ENCODE assay signal across 9 mouse cellular contexts in genomic region chr6:38925719-38926118, GRCm38 (mm10). TPM values are rescaled to one million over a fixed set of nuclear protein-coding genes. Genes with fewer than 3 reads are reported as not detected.
DNase-seq lines count a peak whose midpoint lies in the region; ATAC-seq lines count a peak whose summit lies in the region.
"Had no signal": no experiment of that assay in that cellular context is flagged by ENCODE, and none has a peak within 500 bp of the region (broad histone marks: within the 10 kb centered on the region; RNA-seq: fewer than 3 reads in every experiment).

No protein-coding gene starts in this region.

- H3K36me3 ChIP-seq in stomach, embryonic 16.5 days (ENCODE audit: control insufficient read depth, insufficient read depth, low read length): no peaks in the 10 kb centered on the region

- peaks cover 23% of the 10 kb centered on the region; the same call in 1 of the 2 replicates for H3K4me1 ChIP-seq in stomach, embryonic 16.5 days (ENCODE audit: control insufficient read depth, insufficient read depth, low read length)

- 61% methylated on average over 7 of the region's 7 CpGs for WGBS in stomach, embryonic 16.5 days

- H3K27ac ChIP-seq in stomach, embryonic 16.5 days (ENCODE audit: low read length): peak overlapping the region; percentile 60; the same call in 1 of the 2 replicates
- H3K27ac ChIP-seq: macrophage had no signal

- H3K27me3 ChIP-seq in stomach, embryonic 16.5 days (ENCODE audit: control insufficient read depth, insufficient read depth, low read length): no peaks in the 10 kb centered on the region

- no peaks in the 10 kb centered on the region for H3K9me3 ChIP-seq in stomach, embryonic 16.5 days (replicated peaks; ENCODE audit: control insufficient read depth, low read length)

- ATAC-seq in CD4-positive, CD25-positive, alpha-beta regulatory T cell, adult 4 months: no peak
- ATAC-seq in stomach, embryonic 16.5 days (ENCODE audit: insufficient read depth, low FRiP score): no peak

- H3K4me3 ChIP-seq in stomach, embryonic 16.5 days (replicated peaks; ENCODE audit: low read length): no peak overlapping the region

- no peak overlapping the region for H3K9ac ChIP-seq in stomach, embryonic 16.5 days (ENCODE audit: low read length)

- peak; percentile 37 for DNase-seq in CD4-positive, CD25-positive, alpha-beta regulatory T cell, adult 2 months (ENCODE audit: low read depth, low spot score)
- DNase-seq in thymus, postnatal 14 days: peak; percentile 26
- no peak for DNase-seq in thymus, postnatal 25 days
- peak; percentile 79 for DNase-seq in liver
- no peak for DNase-seq in adrenal gland, postnatal 4 days (ENCODE audit: low spot score in 2 of 2)
- DNase-seq in natural killer cell, adult 2 months (ENCODE audit: low spot score in 2 of 2): no peak

- H3K4me2 ChIP-seq in stomach, embryonic 16.5 days (ENCODE audit: low read depth, low read length): peak overlapping the region; percentile 27; the same call in 1 of the 2 replicates

RNA-seq across cellular contexts. Expression of gene Hipk2, which starts 49.8 kb away (rescaled TPM):
- 10 to 100 TPM; 16.1 to 16.5 TPM for polyA plus RNA-seq in CD4-positive, CD25-positive, alpha-beta regulatory T cell, adult 4 months (2017; shearing (Covaris generic))
- 21.5 and 21.6 TPM in 2 replicates for polyA plus RNA-seq in stomach, embryonic 16.5 days (2015; fragmentation: Nextera tagmentation; extraction: Ambion mirVana)
- 100 to 1,000 TPM in 1 of 2 experiments, 10 to 100 TPM in 1; 97.4 to 117 TPM for total RNA-seq in adrenal gland, postnatal 4 days (2021)

RNA-seq across cellular contexts. Expression of gene Tbxas1, which starts 50.5 kb away (rescaled TPM):
- under 1 TPM in 1 of 2 experiments, not detected in 1; 0.91 TPM for polyA plus RNA-seq in CD4-positive, CD25-positive, alpha-beta regulatory T cell, adult 4 months (2017; shearing (Covaris generic))
- 4.4 TPM in 2 replicates for polyA plus RNA-seq in stomach, embryonic 16.5 days (2015; fragmentation: Nextera tagmentation; extraction: Ambion mirVana)
- 1 to 10 TPM; 4.4 to 4.6 TPM for total RNA-seq in adrenal gland, postnatal 4 days (2021)

Comparison
In these comparisons a context has a peak if more than half of its experiments do, and no peak if none do; other contexts are left out.
1. DNase-seq: peak in CD4-positive, CD25-positive, alpha-beta regulatory T cell, adult 2 months (single experiment), thymus, postnatal 14 days (single experiment) and liver (single experiment); none in thymus, postnatal 25 days (single experiment), adrenal gland, postnatal 4 days (0 of 2) and natural killer cell, adult 2 months (0 of 2).